Mouse (Mus musculus): ENCODE data around the gene Phldb3. TPM values are rescaled to one million over a fixed set of nuclear protein-coding genes. Genes with fewer than 3 reads are reported as not detected.

The Phldb3 gene
- under 1 TPM; 0.59 to 0.66 TPM for total RNA-seq (2021)
- long read RNA-seq, experiment 1 = 0 reads
- long read RNA-seq, experiment 2 = 0 reads

DNA sequence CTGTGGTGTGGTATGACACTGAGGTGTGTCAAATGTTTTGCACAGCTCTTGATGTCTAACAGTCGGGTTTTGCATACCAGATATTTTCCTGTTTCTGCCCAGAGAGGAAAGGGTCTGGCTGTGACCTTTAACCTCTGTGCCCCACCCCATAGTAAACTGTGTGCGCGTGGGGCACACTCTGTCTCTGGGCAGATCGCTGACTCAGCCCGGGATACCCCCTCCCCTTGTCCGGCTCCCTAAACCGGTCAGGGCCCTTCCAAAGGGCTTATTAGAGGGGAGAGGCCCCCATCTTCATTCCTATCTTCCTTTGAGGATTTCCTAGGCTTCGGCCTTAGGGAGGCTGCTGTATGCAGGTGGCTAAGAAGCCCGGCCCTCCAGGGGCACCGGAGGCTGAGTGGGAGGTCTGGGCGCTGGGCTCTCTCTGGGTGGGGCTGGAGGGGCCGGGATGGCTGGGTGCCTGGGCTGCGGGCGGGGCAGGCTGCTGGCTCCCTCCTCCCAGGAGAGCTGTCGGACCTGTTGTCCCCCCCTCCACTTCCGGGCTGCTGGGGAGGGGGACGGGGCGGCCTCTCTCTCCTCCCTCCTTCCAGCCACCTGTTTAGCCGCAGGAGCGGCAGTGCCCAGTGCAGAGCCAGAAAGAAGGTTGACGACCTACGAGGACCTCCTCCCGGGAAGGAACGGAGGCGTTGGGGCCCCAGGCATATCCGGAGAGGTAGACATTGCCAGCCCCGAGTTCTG lies at the start of gene Phldb3:
Gene Phldb3 (plus strand): TSS at position 620 of the 735 bp plus-strand sequence.
- intact Hi-C loops (cut with DNase I; ENCODE audit: low total_unique reads) = no loop called here
- peak; percentile 20 for DNase-seq

DNA sequence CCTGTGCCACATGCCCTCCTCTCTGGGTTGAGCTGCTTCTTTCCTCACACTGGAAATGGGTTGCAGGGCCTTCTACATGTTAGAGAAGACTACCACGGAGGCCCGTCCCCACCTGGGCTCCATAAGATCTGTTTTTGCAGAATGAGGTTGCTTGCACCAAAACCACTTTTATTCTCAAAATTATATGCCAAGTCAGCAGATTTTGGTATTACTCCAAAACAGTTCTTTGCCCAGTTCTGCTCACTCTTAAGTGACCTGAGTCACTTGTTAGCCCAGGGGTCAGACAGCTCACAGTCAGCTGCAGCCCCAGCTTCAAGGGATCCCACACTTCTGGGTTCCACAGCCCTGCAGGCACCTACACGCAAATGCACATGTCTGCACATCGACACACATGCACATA lies 49.1 kb upstream of the Phldb3 start:
- no peak for DNase-seq
- intact Hi-C loops (cut with DNase I; ENCODE audit: low total_unique reads) = loop anchor here (10.0 kb wide), 2 partner anchors 47 to 87 kb away; partner anchors contain the start of gene AC161166.1

DNA sequence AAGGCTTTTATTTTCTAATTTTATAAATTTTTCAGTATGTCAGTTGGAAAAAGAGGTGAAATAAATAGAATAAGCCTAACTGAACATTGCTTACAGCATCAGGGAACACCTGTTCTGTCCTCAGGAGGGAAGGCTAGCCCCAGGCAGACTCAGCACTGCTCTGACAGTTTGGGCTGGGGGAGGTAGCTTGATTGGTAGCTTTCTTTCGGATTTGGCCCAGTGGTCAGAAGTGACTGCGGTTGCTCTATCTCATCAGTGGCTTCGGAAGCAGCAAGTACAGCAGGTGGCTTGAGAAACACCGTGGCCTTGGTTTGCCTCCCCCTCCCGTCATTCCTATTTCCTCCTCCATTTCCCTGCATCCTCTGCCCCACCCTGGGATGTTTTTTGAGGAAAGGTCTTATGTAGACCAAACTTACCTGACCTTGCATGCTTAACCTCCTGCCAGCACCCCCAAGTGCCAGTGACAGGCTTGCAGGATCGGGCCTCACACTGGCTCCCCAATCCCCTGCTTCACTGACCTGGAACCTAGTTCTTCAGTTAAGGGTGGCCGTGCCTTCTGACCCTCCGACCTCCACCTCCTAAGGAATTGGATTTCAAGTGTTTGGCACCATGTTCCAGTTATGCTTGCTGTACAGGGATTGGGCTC lies 47.2 kb upstream of the Phldb3 start:
- DNase-seq = no peak
- intact Hi-C loops (cut with DNase I; ENCODE audit: low total_unique reads) = loop anchor here (10.0 kb wide), 2 partner anchors 49 to 89 kb away; partner anchors contain the start of gene AC161166.1

DNA sequence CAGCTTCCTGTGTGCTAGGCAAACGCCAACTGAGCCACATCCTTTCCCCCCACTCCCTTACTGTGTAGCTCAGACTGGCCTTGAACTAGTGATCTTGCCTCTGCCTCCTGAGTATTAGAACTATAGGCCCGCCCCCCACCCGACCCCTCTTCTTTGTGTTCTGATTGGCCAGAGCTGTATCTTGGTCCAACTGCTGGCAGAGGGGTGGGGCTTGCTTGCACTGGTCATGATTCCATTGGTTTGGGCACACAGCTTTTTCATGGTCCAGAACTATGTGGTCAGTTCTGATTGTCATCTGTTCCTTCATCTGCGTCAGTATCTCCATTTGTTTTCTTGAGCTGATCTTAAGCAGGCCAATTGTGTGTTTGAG lies 46.7 kb upstream of the Phldb3 start:
- intact Hi-C loops (cut with DNase I; ENCODE audit: low total_unique reads) = loop anchor here (10.0 kb wide), 2 partner anchors 49 to 89 kb away; partner anchors contain the start of gene AC161166.1
- no peak for DNase-seq

DNA sequence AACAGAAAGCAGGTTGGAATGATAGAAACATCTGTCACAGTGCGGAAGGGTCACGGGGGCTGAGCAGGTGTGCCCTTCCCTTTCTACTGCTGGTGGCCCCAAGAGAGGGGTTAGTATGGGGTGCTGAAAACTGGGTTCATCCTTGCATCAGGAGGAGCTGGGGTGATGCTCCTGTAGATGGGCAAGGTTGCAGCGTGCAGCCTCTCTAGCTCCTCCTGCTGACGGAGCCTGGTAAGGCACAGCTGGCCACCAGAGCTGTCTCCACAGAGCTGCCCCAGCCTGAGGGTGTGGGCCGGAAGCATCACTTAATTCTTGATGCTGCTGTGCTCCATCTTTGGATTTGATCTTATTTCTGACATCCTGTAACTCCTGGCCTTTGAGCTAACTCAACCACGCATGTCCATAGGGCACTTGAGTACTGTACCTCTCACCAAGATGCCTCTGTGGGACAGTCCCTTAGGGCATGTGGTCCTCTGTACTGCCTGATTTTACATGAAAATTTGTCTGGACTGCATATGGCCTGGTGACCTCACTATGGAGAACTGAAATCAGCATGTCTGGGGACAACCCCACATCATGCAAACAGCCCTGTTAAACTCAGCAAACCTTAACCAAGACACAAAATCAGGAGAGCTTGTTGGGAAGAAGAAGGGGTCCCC lies 45.8 kb upstream of the Phldb3 start:
- peak; percentile 73 for DNase-seq
- intact Hi-C loops (cut with DNase I; ENCODE audit: low total_unique reads) = loop anchor here (10.0 kb wide), 2 partner anchors 50 to 90 kb away; partner anchors contain the start of gene AC161166.1

DNA sequence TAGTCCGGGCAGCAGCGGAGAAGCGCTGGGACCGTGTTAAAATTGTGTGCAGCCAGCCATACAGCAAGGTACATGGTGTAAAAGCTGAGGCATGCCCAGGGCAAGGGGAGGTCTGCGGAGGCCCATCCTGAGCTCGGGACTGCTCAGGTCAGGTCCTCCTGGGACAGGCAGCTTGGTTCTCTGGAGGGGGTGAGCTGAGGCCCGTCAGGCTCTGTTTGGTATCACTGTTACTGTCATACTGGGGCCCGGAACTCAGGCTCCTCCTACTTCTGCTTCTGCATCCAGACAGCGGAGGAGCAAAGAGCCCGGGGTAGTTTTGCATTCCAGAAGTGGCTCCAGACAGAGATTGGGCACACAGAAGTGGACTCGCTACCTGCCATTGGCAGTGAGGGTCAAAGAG lies 44.9 kb upstream of the Phldb3 start:
- intact Hi-C loops (cut with DNase I; ENCODE audit: low total_unique reads) = loop anchor here (10.0 kb wide), 2 partner anchors 51 to 91 kb away; partner anchors contain the start of gene AC161166.1
- no peak for DNase-seq

DNA sequence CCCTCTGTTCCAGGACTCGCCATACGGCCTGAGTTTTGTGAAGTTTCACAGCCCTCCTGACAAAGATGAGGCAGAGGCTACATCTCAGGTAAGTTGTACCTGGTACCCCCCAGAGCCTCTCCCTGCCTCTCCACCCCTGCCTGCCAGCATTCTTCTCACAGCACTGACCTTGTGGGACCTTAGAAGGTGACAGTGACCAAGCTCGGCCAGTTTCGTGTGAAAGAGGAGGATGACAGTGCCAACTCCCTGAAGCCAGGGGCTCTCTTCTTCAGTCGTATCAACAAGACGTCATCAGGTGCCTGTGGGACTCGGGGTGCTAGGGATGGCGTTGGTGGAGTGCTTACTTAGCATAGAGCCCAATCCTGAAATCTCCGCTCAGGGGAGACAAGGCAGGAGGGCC lies 44.4 kb upstream of the Phldb3 start:
- intact Hi-C loops (cut with DNase I; ENCODE audit: low total_unique reads) = loop anchor here (10.0 kb wide), 2 partner anchors 51 to 91 kb away; partner anchors contain the start of gene AC161166.1

DNA sequence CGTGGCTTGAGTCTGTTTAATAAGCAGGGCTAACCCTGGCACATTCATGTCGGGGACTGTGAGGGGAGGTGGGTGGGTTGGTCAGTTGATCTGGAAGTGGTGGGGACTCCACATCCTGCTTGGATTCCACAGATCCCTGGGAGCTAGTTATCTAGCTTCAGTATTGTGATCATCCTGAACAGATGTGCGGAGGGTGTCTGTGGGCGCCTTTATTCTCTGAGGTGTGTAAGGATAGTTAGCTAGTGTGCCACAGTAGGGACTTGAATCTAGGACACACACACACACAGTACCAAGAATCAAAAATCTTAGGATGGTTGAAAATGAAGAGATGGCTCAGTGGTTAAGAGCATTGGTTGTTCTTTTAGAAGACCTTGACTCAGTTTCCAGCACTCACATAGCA lies 42.1 kb upstream of the Phldb3 start:
- no peak for DNase-seq
- intact Hi-C loops (cut with DNase I; ENCODE audit: low total_unique reads) = loop anchor here (10.0 kb wide), 2 partner anchors 54 to 94 kb away; partner anchors contain the start of gene AC161166.1

More for the DNA sequence above, 44.4 kb upstream of the Phldb3 start:
- no peak for DNase-seq

DNA sequence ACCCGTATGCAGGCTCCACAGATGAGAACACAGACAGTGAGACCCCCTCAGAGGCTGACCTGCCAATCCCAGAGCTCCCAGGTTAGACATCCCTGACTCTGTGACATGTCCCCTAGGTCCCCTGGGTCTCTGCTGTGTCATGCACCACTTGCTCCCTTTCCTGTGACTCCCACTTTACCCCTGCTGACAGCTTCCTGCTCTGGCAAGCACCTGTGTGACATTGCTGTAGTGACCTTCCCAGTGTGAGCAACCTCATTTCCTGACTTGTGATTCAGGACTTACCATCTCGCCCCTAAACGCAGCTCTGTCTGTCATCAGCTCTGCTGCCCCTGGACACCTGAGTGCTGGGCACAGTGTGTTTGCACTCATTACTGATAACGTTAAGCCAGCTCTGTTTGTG lies 39.5 kb upstream of the Phldb3 start:
- intact Hi-C loops (cut with DNase I; ENCODE audit: low total_unique reads) = no loop called here
- no peak for DNase-seq

DNA sequence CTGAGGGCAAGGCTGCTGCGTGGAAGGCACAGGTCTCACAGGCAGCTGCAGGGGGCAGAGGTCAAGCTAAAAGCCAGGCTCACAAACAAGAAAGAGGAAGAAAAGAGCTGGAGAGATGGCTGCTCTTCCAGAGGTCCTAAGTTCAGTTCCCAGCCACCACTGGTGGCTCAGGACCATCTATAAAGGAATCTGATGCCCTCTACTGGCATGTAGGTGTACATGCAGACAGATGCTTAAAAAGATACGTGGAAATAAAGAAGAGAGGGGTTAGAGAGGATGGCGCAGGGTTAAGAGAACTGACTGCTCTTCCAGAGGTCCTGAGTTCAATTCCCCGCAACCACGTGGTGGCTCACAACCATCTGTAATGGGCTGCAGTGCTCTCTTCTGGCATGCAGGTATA lies 38.1 kb upstream of the Phldb3 start:
- intact Hi-C loops (cut with DNase I; ENCODE audit: low total_unique reads) = no loop called here
- no peak for DNase-seq

DNA sequence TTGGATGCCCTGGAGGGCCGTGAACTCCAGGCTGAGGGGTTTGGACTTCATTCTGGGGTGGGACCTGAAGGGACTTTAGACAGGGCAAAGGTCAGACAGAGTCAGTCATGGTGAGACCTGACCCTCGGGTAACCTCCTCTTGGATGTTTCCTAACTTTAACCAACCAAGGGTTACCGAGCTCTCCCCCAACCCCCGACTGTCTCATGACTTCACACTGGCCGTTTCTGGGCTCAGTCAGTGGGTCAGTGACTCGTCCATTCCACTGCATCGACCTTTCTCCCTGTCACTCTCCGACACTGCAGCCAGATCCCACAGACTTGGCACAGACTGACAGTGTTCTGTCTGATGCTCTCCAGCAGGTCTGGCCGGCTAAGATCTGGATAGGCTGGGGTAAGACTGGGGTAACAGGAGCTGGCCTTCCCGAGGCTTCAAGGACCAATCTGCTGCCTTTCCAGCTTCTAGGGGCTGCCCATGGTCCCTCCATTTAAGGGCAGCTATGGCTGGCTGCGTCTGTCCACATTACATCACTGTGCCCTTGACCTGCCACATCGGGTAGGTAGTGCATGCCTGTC lies 36.3 kb upstream of the Phldb3 start:
- DNase-seq = no peak
- intact Hi-C loops (cut with DNase I; ENCODE audit: low total_unique reads) = no loop called here

DNA sequence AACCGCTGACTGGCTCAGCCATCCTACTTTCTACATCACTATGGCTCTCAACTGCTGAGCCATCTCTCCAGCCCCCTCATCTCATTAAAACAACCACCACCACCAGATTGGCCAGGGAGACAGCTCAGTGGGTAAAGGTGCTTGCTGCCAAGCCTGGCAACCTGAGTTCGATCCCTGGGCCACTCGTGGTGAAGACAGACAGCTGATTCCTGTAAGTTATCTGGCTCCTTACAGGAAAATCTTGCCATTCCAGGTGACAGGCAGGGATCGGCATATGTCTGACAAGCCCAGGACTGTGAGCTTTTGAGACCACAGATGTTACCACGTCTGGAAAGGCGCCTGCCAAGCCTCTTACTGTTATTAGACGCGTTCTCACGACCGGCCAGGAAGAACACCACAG lies 32.8 kb upstream of the Phldb3 start:
- no peak for DNase-seq
- intact Hi-C loops (cut with DNase I; ENCODE audit: low total_unique reads) = no loop called here

DNA sequence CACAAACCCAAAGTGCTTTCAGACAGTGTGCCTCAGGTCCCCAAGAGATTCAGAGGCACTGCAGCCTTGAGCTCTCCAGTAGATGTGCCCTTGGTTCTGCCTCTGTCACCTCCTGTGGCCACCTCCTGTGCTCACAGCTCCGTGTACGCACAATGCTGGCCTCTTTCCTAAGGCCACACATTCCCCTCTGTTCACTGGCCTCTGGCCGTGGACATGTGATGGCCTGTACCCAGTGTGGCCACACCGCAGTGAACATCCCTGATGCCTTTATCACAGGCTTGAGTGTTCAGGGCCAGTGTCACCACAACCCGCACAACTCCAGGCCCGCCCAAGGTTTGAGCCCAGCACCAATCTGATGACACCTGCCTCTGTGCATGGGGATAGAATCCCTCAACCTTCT lies 25.7 kb upstream of the Phldb3 start:
- intact Hi-C loops (cut with DNase I; ENCODE audit: low total_unique reads) = no loop called here
- no peak for DNase-seq

DNA sequence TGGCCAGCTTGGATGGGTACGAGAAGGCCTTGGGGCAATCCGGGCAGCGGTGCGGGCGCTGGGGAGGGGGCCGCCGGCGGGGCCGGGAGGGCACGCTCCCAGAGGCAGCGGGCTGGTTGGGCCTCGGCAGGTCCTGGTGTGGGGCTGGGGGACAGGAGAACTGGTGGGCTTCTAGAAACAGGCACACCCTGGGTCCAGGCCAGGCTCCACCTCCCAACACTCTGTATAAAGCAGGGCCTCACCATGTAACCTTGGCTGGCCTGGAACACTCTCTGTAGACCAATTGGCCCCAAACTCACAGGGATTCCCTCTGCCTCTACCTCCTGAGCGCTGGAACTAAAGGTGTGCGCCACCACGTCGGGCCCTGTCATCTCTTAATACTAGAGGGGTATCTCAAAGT lies 24.6 kb upstream of the Phldb3 start:
- intact Hi-C loops (cut with DNase I; ENCODE audit: low total_unique reads) = no loop called here
- DNase-seq = no peak

DNA sequence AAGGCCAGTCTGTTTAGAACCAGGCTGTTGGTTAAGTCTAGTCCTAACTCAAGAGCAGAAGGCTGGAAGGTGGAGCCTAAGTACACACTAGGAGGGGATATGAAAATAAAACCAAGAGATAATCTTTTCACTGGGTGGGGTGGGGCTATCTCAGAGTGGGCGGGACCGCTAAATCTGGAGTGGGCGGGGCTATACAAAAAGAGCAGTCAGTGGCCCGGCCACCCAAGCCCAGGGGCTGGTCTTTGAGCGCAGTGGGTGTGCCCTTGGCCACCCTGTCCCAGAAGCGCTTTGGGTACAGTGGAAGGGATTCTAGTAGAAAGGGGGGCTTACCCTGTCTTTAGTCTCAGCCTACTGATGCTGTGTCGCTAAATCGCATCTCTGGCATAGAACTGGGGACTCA lies 23.7 kb upstream of the Phldb3 start:
- no peak for DNase-seq
- intact Hi-C loops (cut with DNase I; ENCODE audit: low total_unique reads) = no loop called here

DNA sequence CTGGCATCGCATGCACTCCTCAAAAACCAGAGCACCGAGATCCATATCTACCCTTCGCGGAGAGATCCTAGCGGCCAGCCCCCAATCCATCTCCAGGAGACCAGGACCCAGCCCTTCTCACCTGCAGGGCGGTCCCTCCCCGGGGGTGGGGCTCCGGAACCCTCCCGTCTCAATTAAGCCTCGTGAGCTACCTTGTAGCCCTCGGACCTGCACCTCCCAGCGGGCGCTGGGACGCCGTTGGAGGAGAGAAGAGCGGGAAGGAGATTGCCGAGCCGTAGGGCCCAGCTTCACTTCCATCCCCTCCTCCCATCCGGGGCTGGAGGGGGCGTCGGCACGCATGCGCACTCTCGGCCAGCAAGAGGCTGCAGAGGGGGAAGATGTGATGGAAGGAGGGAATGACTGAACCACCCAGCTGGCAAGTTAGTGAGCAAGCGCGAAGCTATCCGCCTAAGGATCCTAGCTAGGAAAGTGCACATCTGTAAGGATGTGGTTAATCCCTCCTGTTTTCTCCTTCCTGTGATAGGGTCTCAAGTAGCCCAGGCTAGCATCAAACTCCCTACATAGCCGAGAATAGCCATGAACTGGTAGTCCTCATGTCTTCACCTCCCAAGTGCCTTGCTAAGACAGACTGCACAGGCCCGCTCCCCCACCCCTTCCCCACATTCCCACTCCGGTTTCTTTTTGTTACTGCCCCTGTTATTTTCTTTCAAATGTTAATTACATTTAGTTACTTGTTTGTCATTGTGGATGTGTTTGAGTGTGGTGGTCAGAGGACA lies 23.0 kb upstream of the Phldb3 start, which contains the start of the genes Ethe1 and Zfp575:
Gene Ethe1 (plus strand): TSS at position 214 of the 776 bp plus-strand sequence.
Gene Zfp575 (minus strand): TSS at position 312 of the 776 bp plus-strand sequence.
- intact Hi-C loops (cut with DNase I; ENCODE audit: low total_unique reads) = no loop called here
- peak; percentile 81 for DNase-seq

DNA sequence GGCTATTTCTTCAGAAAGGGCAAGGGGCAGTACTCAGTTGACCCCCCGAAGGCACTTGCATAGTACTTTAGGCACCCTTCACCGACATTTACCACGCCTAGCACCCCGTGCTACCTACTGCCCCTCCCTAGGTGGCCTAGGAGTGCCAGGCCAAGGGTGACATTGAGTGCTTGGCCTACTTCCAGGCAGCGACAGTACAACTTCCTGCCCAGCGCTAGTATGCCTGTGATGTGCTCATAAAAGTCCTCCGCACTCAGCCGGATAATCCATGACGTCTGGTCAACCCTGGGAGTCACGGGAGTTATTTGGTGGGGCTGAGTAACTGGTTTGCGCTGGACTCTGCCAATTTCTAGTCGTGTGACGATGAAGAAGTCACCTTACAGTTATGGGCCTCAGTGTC lies 22.2 kb upstream of the Phldb3 start:
- intact Hi-C loops (cut with DNase I; ENCODE audit: low total_unique reads) = no loop called here
- DNase-seq = no peak

DNA sequence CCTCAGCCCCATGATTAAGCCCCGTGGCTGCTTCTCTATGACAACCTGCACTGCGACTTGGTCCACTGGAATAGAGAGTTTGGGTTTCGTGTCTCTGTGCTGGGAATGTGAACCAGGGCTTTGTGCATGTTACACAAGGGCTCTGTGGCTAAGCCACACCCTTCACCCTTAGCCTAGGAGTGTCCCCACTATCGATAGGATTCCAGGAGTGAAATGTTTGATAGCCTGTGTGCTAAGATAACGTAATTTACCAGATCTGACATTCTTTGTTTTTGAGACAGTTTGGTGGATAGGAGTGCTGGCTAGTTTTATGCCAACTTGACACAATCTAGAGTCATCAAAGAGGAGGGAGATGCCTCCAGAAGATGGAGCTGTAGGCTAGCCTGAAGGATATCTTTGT lies 18.8 kb upstream of the Phldb3 start:
- intact Hi-C loops (cut with DNase I; ENCODE audit: low total_unique reads) = no loop called here
- DNase-seq = no peak

DNA sequence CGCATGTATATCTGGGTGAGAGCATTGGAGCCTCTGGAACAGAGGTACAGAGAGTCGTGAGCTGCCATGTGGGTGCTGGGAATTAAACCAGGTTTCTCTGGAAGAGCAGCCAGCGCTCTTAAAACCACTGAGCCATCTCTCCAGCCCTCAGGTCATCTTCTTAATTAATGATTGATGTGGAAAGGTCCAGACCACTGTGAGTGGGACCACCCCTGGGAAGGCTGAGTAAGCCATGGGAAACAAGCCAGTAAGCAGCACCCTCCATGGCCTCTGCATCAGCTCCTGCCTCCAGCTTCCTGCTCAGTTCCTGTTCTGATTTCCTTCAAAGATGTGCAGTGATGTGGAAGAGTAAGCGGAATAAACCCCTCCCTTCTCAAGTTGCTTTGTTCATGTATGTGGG lies 18.4 kb upstream of the Phldb3 start:
- no peak for DNase-seq
- intact Hi-C loops (cut with DNase I; ENCODE audit: low total_unique reads) = no loop called here

All from gastrocnemius, postnatal 14 days (tissue).